Mouse (Mus musculus) adrenal gland, postnatal 10 days (tissue): Measurements from ENCODE around the gene Styx. TPM values are rescaled to one million over a fixed set of nuclear protein-coding genes. Genes with fewer than 3 reads are reported as not detected.
A peak's percentile ranks its signal among the peaks of the same experiment; 100 is the strongest.
"Not testable (repeated sequence)": the region's sequence is repeated elsewhere in the genome, so short reads cannot be mapped to it uniquely, and the experiment has no call there.

ENCODE experiments used
- DNase-seq: peaks from one replicate; pipeline ENCODE4 v3.0.0; 2021; ENCODE audit warnings: mixed read lengths
- total RNA-seq, 2 experiments: library from RNA; stranded (reverse); gene quantifications; 2 replicates each; pipeline ENCODE4 v1.2.3; 2021

Gene Styx
- total RNA-seq, 2 experiments from 2014 or later, result 29.8 to 41.3 TPM

DNA sequence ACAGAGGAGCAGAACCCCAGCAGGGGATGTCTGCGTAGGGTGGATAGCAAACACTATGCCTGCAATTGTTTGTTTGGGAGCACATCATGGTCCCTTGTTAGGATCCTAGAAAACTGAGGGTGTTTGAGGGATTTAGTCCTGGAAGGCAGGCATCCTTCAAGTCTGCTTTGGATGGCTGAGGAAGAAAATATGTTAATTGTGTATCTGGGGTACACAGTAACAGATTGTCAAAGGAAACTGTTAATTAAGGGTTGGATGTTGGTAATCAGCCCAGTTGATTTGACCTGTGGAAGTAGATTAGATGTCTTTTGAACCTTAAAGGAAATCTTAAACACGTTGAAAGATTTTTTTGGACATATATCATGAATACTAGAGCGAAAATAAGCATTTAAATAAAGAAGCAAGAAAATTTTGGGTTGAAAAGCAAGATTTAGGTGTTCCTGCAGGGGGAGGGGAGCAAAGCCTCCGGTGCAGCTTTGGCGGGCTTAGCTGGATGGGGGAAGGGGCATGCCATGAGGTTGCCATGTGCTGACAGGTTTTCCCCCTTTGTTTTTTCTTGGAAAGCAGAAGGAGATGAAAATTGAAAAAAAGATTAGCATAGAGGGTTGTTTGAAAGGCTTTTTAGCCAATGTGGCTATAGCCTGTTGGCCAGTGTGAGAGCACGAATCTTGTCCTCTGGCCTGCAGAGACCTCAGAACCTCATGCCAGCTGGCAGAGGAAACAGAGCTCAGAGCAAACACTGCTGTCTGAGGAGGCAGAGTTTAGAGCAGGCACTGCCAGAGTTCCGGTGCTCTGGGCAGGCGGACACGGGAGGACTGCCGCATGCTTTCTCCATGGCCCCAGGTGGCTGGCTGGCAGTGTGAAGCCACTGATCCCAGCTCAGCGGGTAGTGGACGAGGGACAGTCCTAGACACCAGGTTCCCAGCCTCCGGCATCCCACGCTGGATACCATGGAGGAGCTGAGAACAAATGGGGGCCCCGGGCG is 13.6 kb downstream of the Styx start:
- DNase-seq, result peak; percentile 71

DNA sequence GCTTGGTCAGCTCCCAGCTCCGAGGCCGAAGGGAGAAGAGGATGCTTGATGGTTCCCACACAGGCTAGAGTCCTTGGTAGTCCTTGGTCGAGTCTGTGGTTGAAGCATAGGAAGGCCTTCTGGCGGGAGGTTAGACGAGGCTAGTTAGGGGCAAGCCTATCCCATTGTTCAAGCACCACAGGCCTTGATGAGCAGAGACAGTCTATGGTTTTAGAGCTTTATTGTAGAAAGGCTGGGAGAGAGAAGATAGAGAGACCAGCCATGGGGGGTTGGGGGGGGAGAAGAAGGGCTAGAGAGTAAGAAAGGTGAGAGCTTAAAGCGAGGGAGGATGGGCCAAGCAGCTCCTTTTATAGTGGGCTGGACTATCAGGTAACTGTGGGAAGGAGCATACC is 14.3 kb downstream of the Styx start:
- no peak for DNase-seq

DNA sequence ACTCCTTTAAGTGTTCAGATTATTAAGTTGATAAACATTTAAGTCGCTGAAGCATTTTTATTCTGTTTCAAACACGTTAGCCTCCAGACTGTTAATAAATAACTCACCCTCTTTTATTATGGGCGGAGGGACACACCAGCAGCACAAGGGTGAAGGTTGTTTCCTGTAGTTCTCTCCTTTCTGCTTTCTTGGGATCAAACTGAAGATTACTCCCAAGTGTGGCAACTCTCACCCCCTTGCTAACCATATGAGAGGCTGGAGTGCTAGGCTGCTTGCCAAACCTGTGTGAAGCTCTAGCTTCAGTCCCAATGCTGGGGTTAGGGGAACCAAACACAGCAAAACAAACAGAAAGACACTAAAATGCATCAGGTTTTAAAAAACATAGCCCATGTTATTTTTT is 27.9 kb downstream of the Styx start:
- DNase-seq, result no peak

DNA sequence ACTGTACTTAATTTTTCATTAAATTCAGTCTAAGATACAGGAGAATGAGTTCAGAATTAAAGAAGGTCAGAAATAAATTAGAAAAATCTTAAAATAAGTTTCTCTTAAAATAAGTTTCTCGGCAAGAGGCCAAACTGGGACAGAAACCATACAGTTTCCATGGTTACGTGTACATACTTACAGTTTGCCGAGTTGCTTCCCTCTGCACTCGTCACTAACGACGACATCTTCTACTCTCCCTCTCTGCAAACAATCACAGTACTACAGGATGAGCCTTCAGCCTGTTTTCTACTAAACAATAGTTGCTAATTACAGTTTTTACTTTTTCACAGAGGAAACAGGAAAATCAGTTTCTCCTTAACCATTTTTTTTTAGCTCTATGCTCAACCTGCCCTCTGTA is 29.9 kb downstream of the Styx start:
- no peak for DNase-seq

DNA sequence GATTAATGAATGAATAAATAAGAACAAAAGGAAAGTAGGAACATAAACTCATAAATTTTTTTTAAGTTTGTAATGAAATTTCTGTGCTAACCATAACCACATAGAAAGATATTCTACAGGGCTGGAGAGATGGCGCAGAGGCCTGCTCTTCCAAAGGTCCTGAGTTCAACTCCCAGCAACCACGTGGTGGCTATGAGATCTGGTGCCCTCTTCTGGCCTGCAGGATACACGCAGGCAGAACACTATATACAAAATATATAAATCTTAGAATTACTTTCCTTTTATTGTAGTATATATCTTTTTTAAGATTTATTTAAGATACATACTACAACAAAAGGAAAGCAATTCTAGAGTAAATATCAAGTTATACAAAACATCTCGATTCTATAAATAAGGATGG is 32.0 kb downstream of the Styx start:
- no peak for DNase-seq

DNA sequence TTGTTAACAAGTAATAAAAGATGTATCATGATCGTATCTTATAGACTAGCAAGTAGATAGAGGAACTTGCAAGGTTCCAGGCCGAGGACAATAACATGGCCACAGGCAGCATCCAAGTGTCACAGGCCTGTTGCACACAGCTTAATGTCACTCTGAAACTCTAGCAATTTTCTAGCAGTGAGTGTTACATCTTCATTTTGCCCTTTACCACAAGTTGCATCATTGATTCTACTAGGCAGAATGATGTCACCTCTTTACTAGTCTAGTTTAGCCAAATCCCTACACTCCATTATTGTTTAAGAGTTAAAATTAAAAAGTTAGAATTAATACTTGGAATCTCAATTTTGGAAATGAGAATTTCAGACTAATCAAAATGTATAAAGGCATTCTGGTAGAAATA is 34.7 kb downstream of the Styx start:
- DNase-seq, result no peak

DNA sequence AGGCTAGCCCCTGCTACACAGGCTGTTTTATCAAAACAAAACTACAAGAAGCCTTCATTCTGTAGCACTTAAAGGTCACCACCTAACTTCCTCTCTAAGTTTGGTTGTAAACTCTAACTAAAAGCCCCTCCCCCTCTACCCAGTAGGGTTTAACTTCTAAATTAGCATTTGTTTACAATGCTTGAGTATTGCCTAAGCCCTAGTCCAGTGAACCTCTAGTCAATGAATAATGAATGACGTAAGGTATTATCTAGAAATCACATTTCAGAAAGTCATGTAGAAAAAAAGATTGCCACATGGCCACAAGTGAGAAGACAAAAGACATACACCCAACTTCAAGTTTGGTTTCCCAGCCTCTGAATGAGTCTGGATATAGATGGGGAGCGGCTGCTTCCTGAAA is 36.6 kb downstream of the Styx start:
- DNase-seq, result no peak

DNA sequence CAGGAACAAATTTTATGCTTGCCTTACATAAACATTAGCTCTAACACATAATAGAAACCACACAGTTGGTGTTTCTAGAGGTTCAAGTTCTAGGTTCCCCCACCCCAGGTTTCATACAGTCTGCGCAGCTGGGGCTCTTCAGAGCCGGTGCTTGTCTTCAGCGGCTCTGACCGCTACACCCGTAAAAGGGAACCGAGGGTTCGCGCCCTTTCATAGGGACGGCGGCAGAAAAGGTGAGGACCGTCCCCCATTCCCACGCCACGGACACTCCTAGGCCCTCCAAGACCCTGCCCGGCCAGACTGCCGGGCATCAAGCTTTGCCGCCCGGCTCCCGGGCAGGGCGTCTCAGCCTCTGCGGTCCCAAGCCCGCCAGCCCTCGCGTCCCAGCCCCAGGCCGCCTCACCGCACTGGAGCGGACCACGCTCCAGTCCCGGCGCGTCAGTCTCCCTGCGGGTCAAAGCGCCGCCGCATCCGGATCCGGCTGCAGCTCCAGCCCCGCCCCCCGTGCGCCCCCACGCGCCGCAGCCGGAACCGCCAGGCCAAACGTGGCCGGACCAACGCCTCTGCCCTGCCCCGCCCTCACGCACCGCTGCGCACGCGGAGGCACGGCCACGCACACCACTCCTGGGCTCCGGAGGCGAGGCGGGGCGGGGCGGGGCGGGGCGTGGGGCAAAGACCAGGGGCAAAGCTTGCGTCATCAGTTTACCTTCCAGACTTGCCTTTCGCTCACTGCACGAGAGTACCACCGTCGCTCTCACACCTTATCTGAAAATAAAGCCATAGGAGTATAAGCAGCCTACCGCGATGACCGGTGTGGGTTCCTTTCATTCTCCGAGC is 37.7 kb downstream of the Styx start:
- DNase-seq, result peak; percentile 98

DNA sequence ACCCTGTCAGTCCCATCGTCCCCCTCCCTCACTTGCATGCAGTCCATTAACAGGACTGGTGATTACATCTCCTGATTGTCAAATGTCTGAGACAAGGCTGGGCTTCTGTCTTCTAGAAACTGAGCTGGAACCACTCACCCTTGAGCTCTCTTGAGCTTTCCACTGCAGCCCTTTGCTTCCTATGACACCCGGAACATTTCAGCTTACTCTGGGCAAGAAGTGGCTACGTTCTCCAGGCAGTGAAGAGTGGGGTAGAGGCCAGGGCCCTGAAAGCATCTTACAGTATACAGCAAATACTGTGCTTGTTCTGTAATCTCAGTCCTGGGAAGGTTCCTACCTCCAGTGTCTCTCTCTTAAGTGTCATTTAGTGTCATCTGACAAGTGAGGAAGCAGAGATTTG is 38.3 kb downstream of the Styx start:
- no peak for DNase-seq

DNA sequence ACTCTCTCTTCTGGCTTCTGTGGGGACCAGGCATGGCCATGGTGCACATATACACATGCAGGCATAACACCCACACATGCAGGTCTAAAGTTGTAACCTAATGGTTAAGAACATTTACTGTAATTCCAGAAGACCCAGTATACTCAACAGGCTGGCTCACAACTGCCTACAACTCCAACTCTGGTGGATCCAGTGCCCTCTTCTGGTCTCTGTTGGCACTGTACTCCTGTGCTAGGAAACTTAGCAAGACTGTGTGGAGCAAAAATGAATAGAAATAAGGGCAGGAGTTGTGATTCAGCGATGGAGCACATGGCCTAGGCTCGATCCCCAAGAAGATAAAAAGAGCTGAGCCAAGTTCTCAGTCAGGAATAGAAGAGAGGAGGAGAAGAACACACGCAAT is 48.9 kb downstream of the Styx start:
- no peak for DNase-seq

DNA sequence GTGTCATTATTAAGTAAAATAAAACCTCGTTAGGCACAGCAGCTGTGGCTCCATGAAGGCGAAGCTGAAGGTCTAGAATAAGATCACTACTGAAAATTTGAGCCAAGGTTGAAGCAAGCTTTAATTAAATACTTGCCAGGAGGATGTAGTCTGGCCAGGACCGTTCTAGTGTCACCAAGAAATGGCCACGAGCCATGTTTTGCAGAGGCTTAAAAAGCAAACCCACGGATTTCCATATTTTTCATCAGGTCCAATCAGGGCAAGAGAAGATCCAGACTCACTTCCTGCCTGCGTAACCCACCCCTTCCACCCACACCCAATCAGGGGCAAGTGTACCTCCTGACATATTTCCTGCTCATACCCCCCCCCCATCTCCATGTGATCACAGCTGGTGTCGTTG is 52.8 kb downstream of the Styx start:
- DNase-seq, result no peak

DNA sequence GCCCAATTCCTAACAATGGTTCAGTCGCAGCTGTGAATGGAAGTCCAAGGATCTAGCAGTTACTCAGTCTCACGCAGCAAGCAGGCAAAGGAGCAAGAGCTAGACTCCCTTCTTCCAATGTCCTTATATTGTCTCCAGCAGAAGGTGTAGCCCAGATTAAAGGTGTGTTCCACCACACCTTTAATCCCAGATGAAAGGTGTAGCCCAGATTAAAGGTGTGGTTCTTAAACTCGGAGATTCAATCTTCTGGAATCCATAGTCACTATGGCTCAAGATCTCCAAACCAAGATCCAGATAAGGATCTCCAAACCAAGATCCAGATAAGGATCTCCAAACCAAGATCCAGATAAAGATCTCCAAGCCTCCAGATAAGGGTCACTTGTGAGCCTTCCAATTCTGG is 53.9 kb downstream of the Styx start, which contains the start of gene Gnpnat1:
Gene Gnpnat1, minus strand, starts transcription at position 101 of the 400 bp plus-strand sequence.
- not testable (repeated sequence) for DNase-seq

DNA sequence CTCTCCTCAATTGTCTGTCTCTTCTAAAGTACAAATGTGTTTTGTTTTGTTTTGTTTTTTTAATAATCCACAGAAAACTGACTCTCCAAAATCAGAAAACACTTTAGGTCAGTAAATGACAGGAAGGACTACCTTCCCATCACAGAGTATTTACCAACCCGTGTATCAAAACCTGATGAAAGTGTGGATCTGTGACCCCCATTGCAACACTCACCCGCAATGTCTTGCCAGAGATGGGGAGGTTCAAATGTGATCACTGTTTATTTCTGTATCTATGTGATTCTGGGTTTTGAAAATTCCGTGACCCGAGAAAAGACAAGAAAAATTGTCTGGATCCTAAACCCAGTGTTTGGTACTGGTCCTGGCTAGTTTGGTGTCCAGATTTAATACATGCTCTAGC is 65.4 kb downstream of the Styx start:
- DNase-seq, result no peak

DNA sequence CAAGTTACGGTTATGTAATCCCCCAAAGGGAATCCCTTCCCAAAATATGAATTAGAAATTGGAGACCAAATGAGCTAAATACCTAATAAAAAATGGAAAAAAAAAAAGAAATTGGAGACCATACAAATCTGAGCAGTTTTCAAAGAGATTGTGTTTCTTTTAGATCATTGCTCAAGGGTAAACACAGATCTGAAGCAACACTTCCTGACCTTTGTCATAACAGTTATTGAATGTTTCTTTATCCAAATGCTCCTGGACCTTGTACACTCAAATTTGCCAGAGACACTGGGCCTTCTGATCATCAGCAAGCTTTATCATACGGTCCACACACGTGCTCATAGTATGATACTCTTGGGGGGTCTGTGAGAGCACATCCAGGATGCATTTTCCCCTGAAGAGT is 67.7 kb downstream of the Styx start:
- no peak for DNase-seq

DNA sequence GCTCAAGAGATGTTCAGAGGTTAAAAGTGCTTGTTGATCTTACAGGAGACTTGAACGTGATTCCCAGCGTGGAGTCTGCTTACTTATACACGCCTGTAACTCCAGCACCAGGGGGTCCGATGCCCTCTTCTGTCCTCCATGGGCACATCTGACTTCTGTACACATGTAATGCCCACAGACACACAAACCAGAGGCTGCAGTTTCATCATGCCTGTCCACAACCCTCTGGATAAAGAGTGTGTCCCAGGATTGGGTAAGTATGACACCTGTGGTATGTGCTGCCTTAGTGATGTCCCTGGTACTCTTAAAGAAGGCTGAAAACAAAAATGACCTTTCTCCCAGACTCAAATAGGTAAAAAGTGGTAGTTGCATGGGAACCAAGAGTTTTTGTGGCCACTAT is 68.4 kb downstream of the Styx start:
- no peak for DNase-seq

DNA sequence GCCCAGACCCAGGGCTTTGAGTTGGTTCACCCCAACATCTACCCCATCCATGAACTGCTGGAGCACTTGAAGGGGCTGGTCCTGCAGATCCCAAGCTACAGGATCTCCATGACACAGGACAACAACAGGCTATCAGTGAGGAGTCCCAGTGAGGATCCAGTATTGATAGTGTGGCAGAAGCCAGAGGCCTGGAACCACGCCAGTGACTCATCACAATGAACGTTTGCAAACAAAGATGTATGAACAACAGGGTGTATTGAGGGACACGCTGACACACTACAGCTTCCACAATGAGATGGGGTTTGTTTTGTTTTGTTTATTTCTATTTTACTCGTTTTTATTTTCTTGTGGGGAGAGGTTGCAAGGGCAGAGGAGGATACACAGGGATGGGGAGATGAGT is 71.5 kb downstream of the Styx start:
- DNase-seq, result peak; percentile 53

DNA sequence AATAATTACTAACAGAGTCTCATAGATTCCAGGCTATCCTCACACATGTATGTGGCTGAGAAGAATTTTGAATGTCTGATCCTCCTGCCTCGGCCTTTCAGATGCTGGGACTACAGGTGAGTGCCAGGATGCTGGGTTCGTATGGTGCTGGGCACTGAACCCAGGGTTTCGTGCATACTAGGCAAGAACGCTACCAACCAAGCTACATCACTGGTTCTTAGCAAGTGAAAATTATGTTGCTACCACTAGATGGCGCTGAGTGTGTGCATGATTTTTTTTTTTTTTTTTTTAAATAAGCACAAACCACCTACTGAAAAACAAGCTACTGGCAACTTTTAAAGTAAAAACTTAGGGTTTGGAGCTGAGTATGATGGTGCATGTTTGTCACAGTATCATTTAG is 72.3 kb downstream of the Styx start:
- peak; percentile 38 for DNase-seq

DNA sequence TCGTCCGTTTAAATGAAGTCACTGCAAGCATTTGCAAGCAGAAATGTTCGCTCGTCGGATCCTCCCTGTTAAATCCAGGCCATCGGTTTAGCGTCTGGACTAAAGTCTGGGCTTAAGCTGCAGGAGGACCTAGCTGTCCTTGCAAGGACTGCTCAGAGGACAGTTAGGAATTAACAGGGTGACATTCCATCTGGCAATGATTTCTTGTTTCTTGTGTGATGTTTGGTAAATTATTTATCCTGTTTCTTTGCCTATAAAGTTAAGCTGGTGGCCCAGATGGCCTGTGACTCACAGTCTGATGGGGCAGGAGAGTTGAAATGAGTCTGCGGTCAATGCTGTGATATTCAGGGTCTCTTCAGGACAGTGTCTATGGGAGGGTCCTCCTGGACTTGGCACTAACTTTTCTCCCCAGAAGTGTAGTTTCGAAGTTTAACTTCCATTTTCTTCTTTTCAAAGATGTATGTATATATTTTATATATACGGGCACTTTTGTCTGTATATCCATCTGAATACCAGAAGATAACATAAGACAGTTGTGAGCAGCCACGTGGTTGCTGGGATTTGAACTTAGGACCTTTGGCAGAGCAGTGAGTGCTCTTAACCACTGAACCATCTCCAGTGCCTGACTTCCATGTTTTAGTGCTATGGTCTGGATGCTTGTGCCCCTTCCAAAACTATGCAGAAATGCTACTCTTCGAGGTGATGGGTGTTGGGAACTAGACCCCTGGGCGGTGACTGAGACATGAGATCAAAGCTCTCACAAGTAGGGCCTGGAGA is 79.4 kb downstream of the Styx start:
- DNase-seq, result no peak

DNA sequence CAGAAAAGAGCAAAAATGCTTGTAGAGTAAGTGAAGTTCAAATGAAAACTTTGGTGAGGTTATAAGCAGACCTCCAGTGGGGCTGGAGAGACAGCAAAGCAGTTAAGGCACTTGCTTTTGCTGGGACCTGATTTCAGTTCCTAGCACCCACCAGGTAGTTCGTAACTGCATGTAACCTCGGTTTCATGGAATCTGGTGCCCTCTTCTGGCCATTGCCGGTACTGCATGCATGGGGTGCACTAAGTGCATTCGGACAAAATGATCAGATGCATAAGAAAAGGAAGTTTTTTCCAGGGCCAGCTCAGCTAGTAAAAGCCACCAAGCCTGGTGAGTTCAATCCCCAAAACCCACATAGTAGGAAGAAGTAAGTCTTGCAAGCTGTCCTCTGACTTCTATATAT is 81.1 kb downstream of the Styx start:
- DNase-seq, result no peak

DNA sequence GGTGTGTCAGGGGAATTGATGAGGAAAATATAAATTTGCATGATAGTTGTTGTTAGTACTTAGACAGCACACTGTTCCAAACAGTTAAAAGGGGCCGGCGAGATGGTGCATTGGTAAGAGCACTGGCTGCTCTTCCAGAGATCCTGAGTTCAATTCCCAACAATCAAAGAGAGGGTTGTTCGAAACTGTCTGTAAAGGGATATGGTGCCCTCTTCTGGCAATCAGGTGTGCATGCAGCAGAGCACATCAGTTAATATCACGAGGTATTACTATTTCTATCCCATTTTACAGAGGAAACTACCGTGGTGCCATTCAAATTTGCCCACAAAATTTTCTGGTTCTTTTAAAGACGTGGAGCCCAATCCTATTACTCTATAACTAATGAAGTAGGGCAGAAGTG is 83.3 kb downstream of the Styx start:
- DNase-seq, result no peak

DNA sequence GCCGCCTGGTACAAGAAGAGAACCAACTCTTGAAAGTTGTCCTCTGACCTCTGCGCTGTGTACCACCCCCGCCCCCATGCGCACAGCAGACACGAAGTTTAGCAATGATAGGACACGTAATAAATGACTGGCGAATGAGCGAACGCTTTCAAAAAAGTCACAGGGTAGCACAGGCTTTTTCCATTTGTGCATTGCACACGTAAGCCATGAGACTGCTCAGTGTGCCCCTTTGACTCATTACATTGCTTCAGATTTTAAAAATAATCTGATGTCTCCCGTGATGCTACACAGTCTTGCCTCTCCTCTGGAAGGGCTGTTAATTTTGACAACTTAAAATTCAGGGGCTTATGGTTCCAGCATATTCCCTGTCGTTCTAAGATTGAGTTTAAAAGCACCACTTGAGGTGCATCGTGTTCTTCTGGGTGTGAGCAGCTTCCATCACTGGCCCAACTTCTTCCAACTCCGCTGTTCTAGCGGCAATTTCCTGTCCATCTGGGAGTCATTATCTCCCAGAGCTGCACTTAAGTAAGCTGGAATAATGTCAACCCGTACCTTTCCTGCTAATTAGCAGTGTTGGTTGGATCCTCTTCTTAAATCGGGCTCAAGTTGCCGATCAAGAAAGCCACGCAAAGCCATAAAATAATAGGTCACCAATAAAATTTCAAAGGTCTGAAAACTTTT is 87.5 kb downstream of the Styx start:
- DNase-seq, result no peak

DNA sequence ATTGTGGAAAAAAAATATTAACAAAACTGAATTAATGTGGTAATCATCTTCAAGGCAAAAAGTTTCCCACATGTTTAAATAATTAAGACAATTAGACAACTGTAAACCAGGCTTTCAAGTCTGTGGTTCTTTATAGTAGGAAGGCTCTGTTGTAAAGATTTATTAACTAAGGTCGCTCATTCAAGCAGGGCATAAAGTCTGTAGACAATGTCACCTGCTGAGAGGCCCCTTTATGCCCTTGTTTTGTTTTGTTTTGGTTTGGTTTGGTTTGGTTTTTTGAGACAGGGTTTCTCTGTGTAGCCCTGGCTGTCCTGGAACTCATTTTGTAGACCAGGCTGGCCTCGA is 88.0 kb downstream of the Styx start:
- DNase-seq, result no peak
